Mouse (Mus musculus) embryo, embryonic 11 days (tissue): ENCODE measurements at regions not wholly inside any gene's neighbourhood (a gene's known extent, or its start where the extent isn't known, plus 50 kb on each side); places are given as distances from the start of the nearest gene placed in this dataset.

Experiments
- DNase-seq: peaks from one replicate; pipeline ENCODE4 v3.0.0-alpha.2; 2015

DNA sequence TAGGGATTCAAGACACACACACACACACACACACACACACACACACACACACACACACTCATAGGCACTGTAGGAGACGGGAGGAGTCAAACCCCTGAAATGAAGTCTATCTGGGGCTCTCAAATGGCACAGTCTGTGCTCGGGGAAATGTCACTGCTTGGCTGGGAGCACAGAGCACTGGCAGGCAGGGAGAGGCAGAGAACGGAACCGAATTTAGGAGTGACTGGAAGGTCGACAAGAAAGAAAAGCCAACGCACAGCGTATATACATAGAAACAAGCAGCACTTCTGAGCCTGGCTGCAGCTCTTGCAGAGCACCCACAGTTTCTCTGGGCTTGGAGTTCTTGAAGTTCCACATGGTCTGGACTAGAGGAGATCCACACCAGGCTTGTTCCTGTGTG is 160.1 kb upstream of the Zfp703 start:
- no peak for DNase-seq

GRCm38 (mm10) chr8:26824189-26824941 is 152.8 kb upstream of the Zfp703 start:
- no peak for DNase-seq

- DNase-seq = peak; percentile 65
Measured at GRCm38 (mm10) chr8:26828311-26828909, 148.7 kb upstream of the Zfp703 start.

DNA sequence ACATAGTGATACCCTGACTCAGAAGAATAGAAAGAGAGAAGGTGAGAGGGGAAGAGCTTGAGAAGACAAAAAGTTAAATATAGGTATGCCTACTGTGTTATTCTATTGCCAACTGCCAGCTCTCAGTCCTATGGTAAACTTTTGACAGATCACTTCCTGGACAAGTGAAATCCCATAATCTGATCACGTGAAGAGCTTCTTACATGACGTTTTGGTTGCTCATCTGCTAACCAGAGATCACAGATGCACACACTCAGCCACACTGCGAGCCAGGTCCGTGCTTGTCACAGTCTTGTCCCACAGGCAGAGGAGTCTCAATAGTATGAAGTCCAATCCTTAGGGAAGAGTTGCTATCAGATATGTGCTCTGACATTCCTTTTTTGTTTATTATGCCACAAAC is 147.8 kb upstream of the Zfp703 start:
- DNase-seq = no peak

DNA sequence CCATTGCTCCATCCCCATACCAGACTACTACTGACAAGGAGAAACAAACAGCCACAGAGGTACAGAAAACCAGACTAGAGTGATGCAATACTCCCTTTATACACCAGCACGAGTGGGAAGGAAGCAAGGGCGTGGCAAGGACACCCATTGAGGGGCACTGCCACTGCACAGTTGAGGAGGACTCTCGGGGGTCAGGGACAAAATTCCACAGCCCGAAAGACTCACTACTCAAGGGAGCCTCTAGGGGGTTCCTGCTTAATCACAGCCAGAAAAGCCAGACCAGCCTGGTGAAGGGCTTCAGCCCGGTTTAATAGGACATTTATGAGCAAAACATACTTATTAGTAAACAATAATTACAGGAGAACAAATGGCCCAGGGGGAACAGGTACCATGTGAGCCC is 146.0 kb upstream of the Zfp703 start:
- DNase-seq = peak; percentile 62

DNA sequence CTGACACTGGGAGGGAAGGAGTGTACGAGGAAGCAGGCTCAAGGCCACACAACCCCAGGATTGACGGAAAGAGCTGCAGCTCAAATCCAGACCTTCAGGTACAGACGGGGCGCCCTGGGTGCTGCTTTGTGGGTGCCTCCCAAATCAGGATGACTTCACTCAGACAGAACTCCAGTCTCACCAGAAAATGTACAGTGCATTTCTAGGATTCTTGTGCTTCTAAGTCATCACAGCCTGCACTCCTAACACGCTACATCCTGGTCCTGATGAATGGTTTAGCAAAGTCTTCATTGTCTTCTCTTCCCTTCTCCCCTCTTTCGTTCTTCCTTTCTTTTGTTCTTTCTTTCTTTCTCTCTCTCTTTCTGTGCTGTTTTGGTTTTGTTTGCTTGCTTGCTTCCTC is 145.3 kb upstream of the Zfp703 start:
- DNase-seq = no peak

DNA sequence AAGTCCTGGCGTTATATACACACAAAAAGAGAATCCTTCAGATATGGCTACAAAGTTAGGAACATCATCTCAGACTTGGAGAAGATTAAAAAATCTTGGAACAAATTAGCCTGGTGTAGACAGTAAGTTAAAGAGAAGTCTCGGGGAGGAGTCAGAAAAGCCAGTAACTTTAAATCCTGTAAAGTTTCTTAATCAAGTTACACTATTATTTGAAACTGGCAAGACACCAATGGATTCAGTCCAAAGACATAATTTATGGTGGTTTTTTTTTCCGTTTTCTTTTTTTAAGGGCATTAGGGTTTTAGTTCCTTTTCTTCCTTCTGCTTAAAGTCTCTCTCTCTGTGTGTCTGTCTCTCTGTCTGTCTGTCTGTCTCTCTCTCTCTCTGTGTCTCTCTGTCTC is 144.6 kb upstream of the Zfp703 start:
- no peak for DNase-seq

GRCm38 (mm10) chr8:26833297-26833696 is 143.8 kb upstream of the Zfp703 start:
- DNase-seq = peak; percentile 90

DNA sequence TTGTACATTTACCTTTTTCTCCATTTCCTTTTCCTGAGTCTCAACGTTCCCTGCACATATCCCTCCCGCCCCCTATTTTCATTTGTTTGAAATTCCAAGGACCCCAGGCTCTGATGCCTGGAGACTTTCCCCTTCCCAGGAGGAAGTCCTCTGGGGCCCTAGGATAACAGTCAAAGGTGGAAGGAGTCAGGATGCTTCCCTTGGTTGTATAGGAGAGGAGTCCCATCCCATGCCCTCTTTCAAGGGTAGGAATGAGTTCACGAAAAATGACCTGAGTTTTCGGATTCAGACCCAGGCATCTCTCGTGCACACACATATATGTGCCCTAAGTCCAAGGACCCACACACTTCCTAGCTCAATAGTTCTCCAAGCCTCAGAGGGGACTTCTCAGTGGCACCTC is 143.3 kb upstream of the Zfp703 start:
- no peak for DNase-seq

DNA sequence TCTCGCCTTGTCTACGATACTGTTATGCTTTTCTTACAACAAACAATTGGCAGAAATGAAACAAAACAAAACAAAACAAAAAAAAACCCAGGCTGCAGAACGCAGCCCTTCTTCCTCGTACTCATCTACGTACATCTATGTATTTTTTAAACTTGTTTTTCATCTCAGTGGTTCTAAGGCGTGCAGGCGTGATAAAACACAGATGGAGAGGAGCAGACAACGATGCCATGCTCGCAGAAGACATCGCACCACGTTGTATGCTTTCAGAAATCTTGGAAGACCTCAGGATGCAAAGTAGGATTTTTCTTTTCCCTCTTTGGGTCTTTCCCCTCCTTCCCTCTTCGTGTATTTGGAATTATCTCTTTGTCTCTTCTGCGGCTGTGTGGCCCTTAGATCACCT is 142.5 kb upstream of the Zfp703 start:
- DNase-seq = no peak

GRCm38 (mm10) chr8:26835076-26835475 is 142.0 kb upstream of the Zfp703 start:
- peak; percentile 56 for DNase-seq

DNA sequence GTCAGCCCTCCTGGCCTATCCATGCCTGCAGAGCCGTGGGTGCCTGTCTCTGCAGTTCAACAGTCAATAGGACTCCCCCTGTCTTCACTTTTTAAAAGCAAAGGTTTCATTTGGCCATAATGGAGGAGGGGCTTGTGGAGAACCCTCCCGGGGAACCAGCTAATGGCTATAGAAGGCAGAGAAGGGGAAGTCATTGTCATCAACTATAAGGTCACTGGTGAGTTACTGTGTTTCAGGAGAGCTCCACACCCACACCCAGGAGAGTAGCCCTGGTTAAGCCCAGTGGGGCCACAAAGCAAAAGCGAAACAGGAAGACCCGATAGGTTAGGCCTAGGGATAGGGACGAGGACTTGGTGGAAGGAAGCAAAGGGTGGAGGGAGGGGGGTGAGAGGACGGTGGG is 141.5 kb upstream of the Zfp703 start:
- no peak for DNase-seq

- DNase-seq = no peak
Measured at GRCm38 (mm10) chr8:26836552-26836951, 140.6 kb upstream of the Zfp703 start.

- DNase-seq = no peak
Measured at GRCm38 (mm10) chr8:26840286-26840685, 136.8 kb upstream of the Zfp703 start.

DNA sequence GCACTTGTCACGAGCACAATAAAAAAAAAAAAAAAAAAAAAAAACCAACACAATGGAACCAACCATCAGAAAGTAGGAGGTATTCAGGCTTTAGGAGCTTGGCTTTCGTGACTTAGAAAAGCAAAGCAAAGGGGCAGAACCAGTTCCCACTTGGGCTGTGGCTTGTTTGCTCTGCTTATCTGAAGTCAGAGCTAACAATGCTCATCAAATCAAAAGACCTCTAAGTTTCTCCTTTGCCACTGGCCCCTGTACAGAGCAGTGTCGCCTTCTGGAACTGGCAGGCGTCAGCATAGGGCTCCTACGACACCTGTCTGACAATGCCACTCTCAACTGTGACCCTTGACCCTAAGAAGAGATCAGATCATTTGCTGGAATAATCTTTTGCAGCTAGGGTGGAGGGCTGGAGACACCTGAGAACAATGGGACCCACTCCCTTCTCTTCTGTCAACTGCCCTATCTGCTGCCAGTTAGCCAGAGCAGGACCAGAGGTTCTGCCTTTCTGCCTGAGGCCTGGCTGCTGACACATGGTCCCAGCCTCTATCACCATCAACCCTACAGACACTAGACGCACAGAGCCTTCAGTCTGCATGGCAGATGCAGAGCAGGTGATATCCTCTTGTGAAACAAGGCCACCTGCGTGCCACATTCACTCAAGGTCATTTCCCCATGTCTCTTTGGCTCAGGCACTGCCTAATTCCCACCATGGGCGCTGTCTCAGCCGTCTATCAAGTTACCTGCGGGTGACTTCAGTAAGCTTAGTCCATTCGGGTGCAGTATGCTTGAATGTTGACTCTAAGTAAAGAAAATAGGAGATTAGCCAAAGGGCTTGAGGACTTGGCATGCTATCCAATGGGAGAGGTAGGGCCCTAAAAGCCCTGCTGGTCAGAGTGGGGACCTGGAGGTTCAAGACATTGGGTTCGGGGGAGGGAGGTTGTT is 136.1 kb upstream of the Zfp703 start:
- no peak for DNase-seq

GRCm38 (mm10) chr8:26843714-26844113 is 133.4 kb upstream of the Zfp703 start:
- DNase-seq = no peak

DNA sequence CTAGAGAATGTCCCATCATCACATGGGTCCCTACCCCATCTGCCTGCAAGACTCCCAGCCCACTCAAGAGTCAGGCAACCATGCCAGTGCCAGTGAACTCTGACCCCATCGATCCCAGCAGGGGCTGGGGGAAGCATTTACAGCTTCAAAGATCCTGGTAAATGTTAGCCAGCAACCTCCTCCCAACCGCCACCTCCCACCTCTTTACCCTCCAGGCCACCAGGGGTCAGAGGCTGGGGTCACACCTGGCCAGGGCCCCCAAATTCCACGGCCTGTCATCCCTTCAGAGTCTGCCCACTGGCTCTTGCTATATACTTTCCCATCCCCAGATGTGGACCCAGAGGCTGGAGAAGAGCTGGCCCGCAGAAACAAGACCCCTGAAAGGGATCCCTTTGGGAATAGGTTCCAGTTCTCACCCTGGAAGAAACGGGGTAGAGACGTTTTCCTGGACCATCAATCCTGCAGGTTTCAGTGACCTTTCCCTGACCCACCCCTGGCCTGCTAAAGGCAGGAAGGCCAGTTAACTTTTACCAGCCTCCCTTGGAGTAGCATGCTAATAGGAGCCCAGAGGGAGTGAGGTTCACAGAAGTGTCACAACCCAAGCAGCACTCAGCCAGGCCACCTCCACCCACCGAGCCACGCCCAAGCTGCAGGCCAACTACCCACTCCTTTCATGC is 132.9 kb upstream of the Zfp703 start:
- DNase-seq = peak; percentile 38

DNA sequence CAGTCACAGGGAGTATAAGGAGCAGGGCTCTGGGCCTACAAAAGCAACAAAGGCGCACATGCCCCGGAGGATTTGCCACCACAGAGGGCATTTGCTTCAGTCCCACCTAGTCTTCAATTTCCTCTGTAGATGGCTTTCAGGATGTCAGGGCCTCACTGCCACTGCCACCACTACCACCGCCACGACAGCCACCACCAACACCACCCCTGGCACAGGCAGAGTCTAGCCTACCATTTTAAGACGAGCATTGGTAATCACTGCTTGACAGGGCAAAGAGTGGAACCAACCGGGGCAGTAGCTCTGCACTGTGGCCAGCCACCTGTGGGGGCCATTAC is 132.3 kb upstream of the Zfp703 start:
- DNase-seq = no peak

DNA sequence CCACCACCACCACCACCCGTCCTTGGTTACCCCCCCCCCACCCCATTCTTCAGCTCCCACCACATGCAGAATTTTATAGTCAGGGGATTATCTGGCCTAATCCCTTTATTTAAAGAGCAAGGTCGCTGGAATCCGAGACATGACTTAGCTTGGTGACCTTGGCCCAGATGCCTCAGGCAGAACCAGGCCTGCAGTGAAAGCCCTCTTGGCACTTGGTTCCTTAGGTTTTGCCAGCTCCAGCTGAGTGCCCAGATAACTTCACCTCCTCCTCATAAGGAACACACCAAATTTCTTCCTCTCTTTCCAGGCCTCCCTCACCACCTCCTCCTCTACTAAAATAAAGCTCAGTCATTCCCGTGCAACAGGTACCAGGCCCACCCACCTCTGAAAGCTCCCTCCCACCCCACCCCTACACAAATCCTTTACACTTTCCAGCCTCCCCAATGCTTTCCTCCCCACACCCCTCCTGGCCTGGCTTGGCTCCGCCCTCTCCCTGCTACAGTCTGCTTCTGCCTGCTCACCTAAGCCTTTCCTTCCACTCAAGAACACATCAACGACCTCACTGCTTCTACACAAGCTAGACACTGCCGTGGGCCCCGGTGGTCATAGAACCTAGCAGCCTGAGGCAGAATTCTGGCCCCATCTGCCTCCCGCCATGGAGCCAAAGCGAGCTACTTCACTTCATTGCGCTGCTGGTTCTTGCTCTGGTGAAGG is 131.5 kb upstream of the Zfp703 start:
- DNase-seq = no peak

- no peak for DNase-seq
Measured at GRCm38 (mm10) chr8:26847009-26847408, 130.1 kb upstream of the Zfp703 start.

DNA sequence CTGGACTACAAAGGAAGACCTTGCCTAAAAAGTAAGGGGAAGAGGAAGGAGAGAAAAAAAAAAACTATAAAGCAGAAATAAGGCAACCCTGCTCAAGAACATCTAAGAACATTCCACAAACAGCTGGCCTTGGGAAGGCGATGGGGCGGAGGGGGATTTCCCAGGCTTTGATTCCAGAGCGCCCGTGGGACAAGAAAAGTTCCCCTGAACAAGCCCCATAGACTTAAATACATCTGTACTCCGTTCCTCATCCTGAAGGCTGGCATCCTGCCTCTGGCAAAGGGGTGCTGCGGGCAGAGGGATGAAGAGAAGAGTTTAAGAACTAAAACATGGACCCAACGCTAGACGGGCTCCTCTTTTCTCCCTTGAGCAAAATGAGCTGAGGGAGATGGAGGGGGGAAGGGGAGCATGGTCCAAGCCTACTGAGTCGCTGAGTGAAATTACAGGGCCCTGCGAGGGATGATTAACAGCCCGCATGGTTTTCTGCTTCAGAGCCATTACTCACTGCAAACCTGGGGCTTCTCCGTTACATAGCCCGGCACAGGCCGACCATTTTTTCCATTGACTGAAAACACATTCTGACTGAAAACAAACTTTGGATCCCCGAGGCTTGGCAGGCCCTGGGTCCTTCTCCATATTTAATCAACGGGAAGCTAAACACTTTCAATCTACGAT is 128.9 kb upstream of the Zfp703 start:
- DNase-seq = peak; percentile 66
